Mouse (Mus musculus): Measurements from ENCODE around the gene Crcp.

Crcp gene

DNA sequence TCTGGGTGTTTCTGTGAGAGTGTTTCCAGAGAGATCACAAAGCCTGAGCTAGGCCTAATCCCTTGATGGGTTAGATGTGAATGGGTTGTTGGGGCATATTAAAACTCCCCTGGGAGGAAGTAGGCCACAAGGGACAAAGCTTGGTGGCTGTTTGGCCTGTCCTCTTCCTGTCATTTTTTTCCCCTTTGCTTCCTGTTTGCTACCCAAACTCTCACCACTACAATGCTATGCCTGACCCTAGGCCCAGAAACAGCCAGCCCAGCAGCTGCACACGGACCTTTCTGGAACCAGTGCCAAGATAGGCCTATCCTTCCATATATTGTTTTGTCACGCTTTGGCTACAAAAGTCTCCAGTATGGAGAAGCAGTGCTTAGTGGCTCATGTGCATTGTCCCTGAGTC is 33.0 kb downstream of the Crcp start:
- DNase-seq, result no peak

DNA sequence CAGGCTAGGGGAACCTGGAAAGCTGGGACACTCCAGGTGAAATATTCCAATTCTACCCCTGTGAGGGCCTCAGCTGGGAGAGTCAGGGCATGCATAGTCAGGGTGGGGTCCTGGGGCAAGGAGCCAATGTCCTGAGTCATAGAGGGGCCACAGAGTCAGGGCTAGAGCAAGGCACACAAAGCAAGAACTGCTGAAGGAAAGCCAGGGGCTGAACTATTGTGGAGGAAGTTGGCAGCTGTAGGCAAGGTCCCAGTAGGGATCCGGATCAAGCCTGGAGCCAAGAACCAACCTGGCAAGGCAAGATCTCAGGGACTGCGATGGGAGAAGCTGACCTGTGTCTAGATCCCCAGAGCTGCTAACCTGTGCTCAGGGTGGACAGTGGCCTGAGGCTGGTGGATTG is 34.7 kb downstream of the Crcp start:
- no peak for DNase-seq

DNA sequence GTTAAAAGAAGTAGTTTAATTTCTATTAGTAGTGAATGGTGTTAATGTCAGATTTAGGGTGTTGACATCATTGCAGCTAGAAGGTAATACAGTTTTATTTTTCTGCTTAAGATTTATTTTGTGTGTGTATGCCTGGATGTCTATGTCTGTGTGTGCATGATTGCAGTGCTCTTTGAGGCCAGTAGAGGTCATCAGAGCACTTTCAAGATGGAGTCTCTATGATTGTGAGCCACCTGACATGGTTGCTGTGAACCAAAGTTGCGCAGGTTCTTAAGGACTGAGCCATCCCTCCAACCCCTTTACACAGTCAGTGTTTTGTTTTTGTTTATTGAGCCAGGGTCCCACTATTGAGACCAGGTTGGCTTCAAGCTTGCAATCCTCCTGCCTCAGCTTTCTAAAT is 36.5 kb downstream of the Crcp start:
- no peak for DNase-seq

GRCm38 (mm10) chr5:130067841-130068264 is 38.8 kb downstream of the Crcp start:
- DNase-seq, result no peak

- DNase-seq, result no peak
These were observed 43.9 kb downstream of the Crcp start, which contains the start of gene Tpst1 for GRCm38 (mm10) chr5:130073026-130073425. Tpst1 (plus strand) TSS chr5:130073326.

GRCm38 (mm10) chr5:130074491-130074890 is 45.4 kb downstream of the Crcp start:
- DNase-seq, result no peak

DNA sequence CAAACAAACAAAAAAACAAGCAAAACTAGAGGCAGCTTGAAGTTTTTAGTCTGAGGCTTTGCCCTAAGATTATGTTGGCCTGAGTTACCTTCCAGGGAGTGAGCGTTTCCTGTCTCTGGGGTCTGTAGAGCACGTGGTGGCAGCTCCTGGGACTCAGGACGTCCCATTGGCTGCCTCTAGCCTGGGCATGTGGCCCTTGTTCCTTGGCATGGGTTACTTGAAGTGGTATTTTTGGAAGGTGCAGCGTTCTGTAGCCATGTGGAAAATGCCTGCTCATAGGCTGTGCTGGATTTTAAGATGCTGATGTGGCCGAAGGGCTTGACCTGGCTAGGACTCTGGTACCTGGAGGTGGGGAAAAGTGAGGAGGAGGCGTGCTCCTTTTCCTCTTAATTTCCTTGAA is 47.3 kb downstream of the Crcp start:
- DNase-seq, result no peak

DNA sequence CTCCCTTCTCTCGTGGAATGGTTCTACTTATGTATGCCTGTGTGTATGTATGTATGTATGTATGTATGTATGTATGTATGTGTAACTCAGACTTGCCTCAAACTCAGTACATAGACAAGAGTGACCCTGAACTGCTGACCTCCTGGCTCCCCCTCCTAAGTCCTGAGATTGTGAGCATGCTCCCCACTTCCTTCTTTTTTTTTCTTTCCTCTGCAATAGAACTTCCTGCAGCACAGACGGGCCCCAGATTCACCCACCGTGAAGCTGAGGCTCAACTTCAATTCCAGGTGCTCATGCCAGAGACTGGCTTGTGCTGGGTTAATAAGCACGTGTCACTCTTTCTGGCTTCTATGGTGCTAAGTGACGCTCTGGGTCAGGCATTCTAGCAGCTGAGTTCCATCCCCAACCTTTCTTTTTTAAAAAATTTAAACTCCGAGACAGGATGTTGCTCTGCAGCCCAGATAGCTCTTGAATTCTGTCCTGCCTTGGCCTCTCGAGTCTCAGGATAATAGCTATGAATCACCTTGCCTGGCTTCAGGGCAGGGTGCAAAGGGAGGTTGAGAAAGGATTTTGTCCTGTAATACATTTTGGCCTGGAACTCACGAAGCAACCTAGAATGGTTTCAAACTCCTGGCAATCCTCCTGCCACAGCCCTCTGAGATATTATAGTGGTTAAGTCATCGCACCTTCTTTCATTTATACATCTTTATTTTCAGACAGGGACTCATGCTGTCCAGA is 49.2 kb downstream of the Crcp start:
- no peak for DNase-seq

GRCm38 (mm10) chr5:130078834-130079156 is 49.7 kb downstream of the Crcp start:
- no peak for DNase-seq

DNA sequence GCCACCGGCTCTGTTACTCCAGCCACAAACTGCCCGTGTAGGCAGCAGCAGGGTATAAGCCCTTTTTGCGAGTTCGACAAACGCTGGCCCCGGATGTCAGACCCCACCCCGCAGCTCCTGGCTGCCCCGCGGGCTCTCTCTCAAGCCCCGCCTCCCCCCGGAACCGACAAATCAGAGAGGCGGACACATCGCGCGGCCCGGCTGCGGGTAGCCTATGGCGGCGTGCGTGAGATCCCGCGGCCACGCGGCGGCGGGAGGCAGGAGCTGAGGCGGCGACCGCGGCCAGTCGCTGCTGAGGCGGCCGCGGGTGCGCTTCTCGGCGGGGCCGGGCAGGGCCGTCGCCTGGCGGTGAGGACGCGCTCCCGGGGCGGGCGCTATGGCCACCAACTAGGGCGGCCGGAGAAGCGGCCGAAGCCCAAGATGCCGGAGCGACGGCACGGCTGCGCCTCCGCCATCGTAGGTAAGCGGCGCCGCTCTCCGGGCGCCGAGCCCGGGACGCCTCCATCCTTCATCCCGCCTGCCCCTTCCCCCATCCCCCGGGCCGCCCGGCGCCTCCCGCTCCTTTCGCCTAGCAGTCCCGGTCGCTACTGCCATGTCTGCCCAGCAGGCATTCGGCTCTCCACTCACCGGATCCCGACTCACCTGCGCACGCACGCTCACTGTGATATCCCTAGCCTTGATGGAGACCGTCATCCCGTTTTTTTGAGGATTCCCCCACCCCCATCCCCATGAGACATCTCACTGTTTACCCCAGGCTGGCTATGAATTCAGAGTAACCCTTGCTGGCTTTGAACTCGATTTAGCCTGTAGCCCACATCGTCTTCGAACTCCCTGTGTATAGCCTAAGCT is 50.3 kb downstream of the Crcp start:
- peak; percentile 95 for DNase-seq

DNA sequence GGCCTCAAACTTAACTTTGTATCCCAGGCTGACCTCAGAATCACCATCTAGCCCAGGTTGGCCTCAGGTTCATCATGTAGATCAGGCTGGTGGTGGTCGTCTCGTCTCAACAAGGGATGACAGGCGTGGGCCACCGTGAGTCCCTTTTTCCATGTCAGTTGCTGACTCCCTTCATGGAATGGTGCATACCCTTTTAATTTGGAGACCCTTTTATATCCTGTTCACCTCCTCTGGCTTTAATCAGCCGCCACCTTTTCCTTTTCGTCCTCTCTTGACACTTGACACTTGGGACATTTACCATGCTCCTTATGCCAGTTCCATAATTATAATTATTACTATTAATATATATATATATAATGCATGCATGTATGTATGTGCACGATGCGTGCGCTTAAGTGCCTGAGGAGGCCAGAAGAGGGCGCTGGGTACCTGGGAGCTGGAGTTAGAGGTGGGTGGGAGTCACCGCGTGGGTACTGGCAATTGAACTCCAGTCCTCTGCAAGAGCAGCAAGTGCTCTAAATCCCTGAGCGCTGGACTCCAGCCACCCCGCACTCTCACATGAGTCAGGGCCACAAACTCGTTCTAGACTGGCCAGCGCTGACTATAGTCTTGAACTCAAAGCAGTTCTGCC is 51.1 kb downstream of the Crcp start:
- DNase-seq, result no peak

- DNase-seq, result no peak
These were observed 52.2 kb downstream of the Crcp start for GRCm38 (mm10) chr5:130081181-130081881.

- no peak for DNase-seq
These were observed 53.3 kb downstream of the Crcp start for GRCm38 (mm10) chr5:130082431-130082830.

- no peak for DNase-seq
These were observed 55.2 kb downstream of the Crcp start for GRCm38 (mm10) chr5:130084271-130084670.

DNA sequence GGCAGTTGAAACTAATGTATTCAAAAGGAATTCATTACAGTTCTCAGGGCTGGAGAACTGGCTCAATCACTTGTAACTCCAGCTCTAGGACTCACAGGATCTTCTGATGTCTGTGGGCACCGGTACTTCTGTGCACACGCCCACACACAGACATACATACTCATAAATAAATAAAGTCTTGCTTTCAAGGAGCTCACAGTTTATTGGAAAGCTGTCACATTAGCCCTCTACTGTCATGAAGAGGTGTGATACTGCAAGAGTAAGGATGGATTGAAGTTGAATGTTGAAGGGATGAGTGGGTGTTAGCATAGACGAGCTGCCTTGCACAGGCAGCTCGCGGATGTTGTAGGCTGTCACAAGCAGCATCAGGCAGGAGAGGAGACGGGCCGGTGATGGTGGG is 58.9 kb downstream of the Crcp start:
- DNase-seq, result no peak

DNA sequence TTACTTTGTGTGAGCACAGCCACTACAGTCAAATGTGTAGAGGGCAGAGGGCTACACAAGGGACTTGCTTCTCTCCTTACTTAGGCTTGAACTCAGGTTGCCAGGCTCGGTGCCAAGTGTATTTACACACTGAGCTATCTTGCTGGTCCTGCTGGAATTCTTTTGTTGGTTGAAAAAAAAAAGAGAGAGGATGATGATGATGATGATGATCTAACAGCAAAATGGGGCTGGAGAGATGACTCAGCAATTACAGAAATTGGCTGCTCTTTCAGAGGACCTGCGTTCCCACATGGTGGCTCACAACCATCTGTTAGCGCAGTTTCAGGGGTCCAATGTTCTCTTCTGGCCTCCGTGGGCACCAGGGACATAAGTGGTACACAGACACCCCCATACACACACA is 59.5 kb downstream of the Crcp start:
- DNase-seq, result no peak

DNA sequence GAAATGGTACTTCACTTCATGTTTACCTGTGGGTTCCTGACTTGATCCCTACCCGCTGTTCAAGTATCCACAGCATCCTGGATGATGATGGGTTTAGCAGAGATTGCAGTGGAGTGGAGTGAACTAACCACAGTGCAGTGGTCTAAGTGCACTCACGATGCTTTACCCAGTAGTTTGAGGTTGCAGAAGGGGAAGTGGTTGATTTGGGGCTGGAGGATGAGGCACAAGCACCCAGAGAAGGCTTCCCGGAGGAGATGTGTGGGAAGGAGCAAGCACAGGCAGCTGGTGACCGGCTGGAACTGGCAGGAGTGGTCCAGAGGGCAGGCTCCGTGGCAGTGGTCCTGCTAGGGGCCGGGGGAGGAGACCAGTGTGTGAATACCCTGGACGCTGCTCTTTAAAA is 60.1 kb downstream of the Crcp start:
- DNase-seq, result no peak

DNA sequence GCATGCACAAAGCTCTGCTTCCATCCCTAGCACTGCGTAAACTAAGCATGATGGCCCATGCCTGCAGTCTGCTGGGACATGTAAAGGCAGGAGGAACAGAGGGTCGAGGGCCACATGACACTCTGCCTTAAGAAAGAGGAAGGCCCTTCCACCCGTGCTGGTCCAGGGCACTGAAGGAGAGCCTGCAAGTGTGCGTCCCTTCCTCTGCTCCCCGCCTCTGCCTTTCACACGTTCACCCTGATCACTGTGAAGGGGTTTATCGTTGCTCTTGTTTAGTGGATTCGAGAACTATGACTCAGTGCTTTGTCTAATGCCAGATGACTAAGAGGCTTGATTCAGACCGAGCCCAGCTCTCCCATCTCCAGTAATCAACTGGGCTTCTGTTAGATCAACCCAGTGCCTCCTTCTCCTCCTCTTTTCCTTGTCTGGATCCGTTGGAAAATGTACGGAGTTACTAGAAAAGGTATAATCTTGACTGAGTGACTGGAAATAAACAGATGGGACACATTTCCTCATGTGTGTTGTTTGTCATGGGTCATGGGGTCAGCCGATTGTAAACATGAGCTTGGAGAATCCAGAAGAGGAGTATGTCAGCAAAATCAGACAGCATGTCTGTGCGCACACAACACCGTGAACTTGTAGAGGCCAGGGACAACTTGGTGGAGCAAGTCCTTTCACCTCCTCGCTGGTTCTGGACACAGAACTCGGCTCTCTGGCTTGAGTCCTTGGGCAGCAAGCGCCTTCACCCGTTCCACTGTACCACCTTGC is 60.7 kb downstream of the Crcp start:
- DNase-seq, result peak; percentile 37

- DNase-seq, result no peak
These were observed 67.7 kb downstream of the Crcp start for GRCm38 (mm10) chr5:130096754-130097153.

GRCm38 (mm10) chr5:130097837-130098236 is 68.7 kb downstream of the Crcp start:
- DNase-seq, result no peak

- DNase-seq, result no peak
These were observed 72.6 kb downstream of the Crcp start for GRCm38 (mm10) chr5:130101724-130102123.

GRCm38 (mm10) chr5:130109348-130109747 is 80.3 kb downstream of the Crcp start:
- no peak for DNase-seq
